Mouse (Mus musculus): ENCODE measurements at regions not wholly inside any gene's neighbourhood (a gene's known extent, or its start where the extent isn't known, plus 50 kb on each side); places are given as distances from the start of the nearest gene placed in this dataset.

DNA sequence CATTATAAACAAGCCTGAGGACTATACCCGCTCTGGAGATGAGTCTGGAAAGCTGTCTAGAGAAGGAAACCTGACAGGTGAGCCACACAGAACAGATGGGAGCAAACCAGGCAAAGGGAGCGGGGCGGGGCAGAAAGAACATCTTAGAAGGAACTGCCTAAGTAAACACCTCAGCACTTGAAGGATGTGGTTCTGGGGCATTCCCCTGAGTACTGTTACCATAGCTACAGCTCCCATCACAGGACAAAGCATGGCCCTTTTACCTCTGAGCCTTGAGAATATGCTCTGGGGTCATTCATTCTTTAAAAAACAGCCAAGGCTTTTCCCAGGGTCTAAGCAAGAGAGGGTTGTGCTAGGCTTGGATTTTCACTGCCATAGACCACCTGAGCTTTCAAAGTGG is 127.6 kb downstream of the Rpap3 start:
- H3K4me2 ChIP-seq (ENCODE audit: low read depth) = no peak overlapping the region
- ATAC-seq (ENCODE audit: insufficient read depth) (no peak), DNase-seq (ENCODE audit: low read depth in 3 of 3, low spot score in 3 of 3) (no peak)
- H3K27ac ChIP-seq = no peak overlapping the region
- H3K4me3 ChIP-seq (ENCODE audit: insufficient read depth in 1 of 2, low read depth in 2 of 2, low read length in 2 of 2) = no peak overlapping the region
- 64% methylated on average over 3 of the region's 3 CpGs for WGBS (ENCODE audit: insufficient replicate concordance)
- no peaks in the 10 kb centered on the region for H3K27me3 ChIP-seq (ENCODE audit: control insufficient read depth, insufficient read depth, low read length)
- H3K9ac ChIP-seq (replicated peaks) = no peak overlapping the region
- TF ChIP-seq CTCF (IDR thresholded peaks at IDR 0.05; ENCODE audit: low read depth) (no peak), EP300 (IDR thresholded peaks at IDR 0.05; ENCODE audit: low read depth) (no peak)
- peaks cover 0 to 5% of the 10 kb centered on the region in 2 experiments; a peak in 2 of 4 replicates for H3K4me1 ChIP-seq (replicated peaks; ENCODE audit: control insufficient read depth in 2 of 2, insufficient read depth in 2 of 2, low read length in 1 of 2)
- no peaks in the 10 kb centered on the region for H3K36me3 ChIP-seq (replicated peaks; ENCODE audit: control insufficient read depth, insufficient read depth, low read depth)
- H3K9me3 ChIP-seq (ENCODE audit: control insufficient read depth, low read length) = no peaks in the 10 kb centered on the region

- H3K4me1 ChIP-seq (replicated peaks; ENCODE audit: control insufficient read depth in 2 of 2, insufficient read depth in 2 of 2, low read length in 1 of 2) = peaks cover 0 to 5% of the 10 kb centered on the region in 2 experiments; a peak in 2 of 4 replicates
- 55% methylated on average over 8 of the region's 8 CpGs for WGBS (ENCODE audit: insufficient replicate concordance)
- no peak overlapping the region for H3K4me2 ChIP-seq (ENCODE audit: low read depth)
- H3K9me3 ChIP-seq (ENCODE audit: control insufficient read depth, low read length) = no peaks in the 10 kb centered on the region
- no peaks in the 10 kb centered on the region for H3K36me3 ChIP-seq (replicated peaks; ENCODE audit: control insufficient read depth, insufficient read depth, low read depth)
- H3K27ac ChIP-seq = no peak overlapping the region
- no peak overlapping the region for H3K4me3 ChIP-seq (ENCODE audit: insufficient read depth in 1 of 2, low read depth in 2 of 2, low read length in 2 of 2)
- DNase-seq (ENCODE audit: low read depth in 3 of 3, low spot score in 3 of 3) (no peak), ATAC-seq (ENCODE audit: insufficient read depth) (no peak)
- no peaks in the 10 kb centered on the region for H3K27me3 ChIP-seq (ENCODE audit: control insufficient read depth, insufficient read depth, low read length)
- no peak for TF ChIP-seq EP300 (IDR thresholded peaks at IDR 0.05; ENCODE audit: low read depth)
- TF ChIP-seq CTCF (IDR thresholded peaks at IDR 0.05; ENCODE audit: low read depth) = no peak
- no peak overlapping the region for H3K9ac ChIP-seq (replicated peaks)
Observed at GRCm38 (mm10) chr15:97577196-97577595, 128.4 kb downstream of the Rpap3 start.

- WGBS (ENCODE audit: insufficient replicate concordance) = 55% methylated on average over 8 of the region's 8 CpGs
- no peak for ATAC-seq (ENCODE audit: insufficient read depth)
- H3K27me3 ChIP-seq (ENCODE audit: control insufficient read depth, insufficient read depth, low read length) = no peaks in the 10 kb centered on the region
Observed at GRCm38 (mm10) chr15:97572639-97573038, 133.0 kb downstream of the Rpap3 start.

DNA sequence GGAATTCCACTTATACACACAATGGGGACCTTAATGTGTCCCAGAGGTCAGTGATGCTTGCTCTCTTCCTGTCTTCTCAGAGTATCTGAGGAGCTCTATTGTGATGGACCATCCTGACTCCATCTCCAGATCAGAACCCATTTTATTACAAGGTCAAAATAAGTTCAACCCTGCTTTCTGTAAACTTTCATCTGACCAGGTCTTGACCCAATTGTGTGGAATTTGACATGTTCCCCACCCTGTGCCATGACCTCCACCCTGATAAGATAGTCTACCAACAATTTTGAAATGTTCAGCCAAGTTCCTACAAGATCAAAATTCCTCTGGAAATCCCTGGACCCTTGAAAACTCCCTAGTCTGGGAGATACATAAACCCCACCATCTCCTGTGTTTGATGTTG is 133.7 kb downstream of the Rpap3 start:
- no peak overlapping the region for H3K4me2 ChIP-seq (ENCODE audit: low read depth)
- H3K9me3 ChIP-seq (ENCODE audit: control insufficient read depth, low read length) = no peaks in the 10 kb centered on the region
- ATAC-seq (ENCODE audit: insufficient read depth) (no peak), DNase-seq (ENCODE audit: low read depth in 3 of 3, low spot score in 3 of 3) (no peak)
- no peak for TF ChIP-seq EP300 (IDR thresholded peaks at IDR 0.05; ENCODE audit: low read depth)
- no peak for TF ChIP-seq CTCF (IDR thresholded peaks at IDR 0.05; ENCODE audit: low read depth)
- H3K4me3 ChIP-seq (ENCODE audit: insufficient read depth in 1 of 2, low read depth in 2 of 2, low read length in 2 of 2) = no peak overlapping the region
- H3K9ac ChIP-seq (replicated peaks) = no peak overlapping the region
- H3K4me1 ChIP-seq (replicated peaks; ENCODE audit: control insufficient read depth in 2 of 2, insufficient read depth in 2 of 2, low read length in 1 of 2) = no peaks in the 10 kb centered on the region
- H3K27ac ChIP-seq = no peak overlapping the region
- no peaks in the 10 kb centered on the region for H3K36me3 ChIP-seq (replicated peaks; ENCODE audit: control insufficient read depth, insufficient read depth, low read depth)
- H3K27me3 ChIP-seq (ENCODE audit: control insufficient read depth, insufficient read depth, low read length) = no peaks in the 10 kb centered on the region

More at GRCm38 (mm10) chr15:97572639-97573038, 133.0 kb downstream of the Rpap3 start:
- Histone ChIP-seq H3K4me1 (replicated peaks; ENCODE audit: control insufficient read depth in 2 of 2, insufficient read depth in 2 of 2, low read length in 1 of 2) (no peaks in the 10 kb centered on the region), H3K36me3 (replicated peaks; ENCODE audit: control insufficient read depth, insufficient read depth, low read depth) (no peaks in the 10 kb centered on the region), H3K9ac (replicated peaks) (no peak overlapping the region), H3K4me3 (ENCODE audit: insufficient read depth in 1 of 2, low read depth in 2 of 2, low read length in 2 of 2) (no peak overlapping the region), H3K27ac (no peak overlapping the region), H3K4me2 (ENCODE audit: low read depth) (no peak overlapping the region), H3K9me3 (ENCODE audit: control insufficient read depth, low read length) (no peaks in the 10 kb centered on the region)
- no peak for DNase-seq (ENCODE audit: low read depth in 3 of 3, low spot score in 3 of 3)
- TF ChIP-seq CTCF (IDR thresholded peaks at IDR 0.05; ENCODE audit: low read depth) (no peak), EP300 (IDR thresholded peaks at IDR 0.05; ENCODE audit: low read depth) (no peak)

DNA sequence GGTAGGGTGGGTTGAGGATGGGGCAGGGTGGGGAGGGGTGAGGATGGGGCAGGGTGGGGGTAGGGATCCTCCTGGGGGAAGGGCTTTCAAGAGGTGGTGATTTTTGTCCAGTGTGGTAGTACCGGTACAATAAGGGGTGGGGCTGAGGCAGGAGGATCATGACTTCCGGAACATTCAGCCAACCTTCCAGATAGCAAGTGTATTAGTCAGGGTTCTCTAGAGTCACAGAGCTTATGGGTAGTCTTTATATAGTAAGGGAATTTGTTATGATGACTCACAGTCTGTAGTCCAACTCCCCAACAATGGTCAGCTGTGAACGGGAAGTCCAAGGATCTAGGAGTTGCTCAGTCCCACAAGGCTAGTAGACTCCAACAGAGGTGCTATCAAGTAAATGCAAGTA is 145.5 kb downstream of the Rpap3 start:
- no peak overlapping the region for H3K4me2 ChIP-seq (ENCODE audit: low read depth)
- no peaks in the 10 kb centered on the region for H3K4me1 ChIP-seq (replicated peaks; ENCODE audit: control insufficient read depth in 2 of 2, insufficient read depth in 2 of 2, low read length in 1 of 2)
- H3K9ac ChIP-seq (replicated peaks) = no peak overlapping the region
- no peaks in the 10 kb centered on the region for H3K27me3 ChIP-seq (ENCODE audit: control insufficient read depth, insufficient read depth, low read length)
- H3K4me3 ChIP-seq (ENCODE audit: insufficient read depth in 1 of 2, low read depth in 2 of 2, low read length in 2 of 2) = no peak overlapping the region
- no peak overlapping the region for H3K27ac ChIP-seq
- no peaks in the 10 kb centered on the region for H3K36me3 ChIP-seq (replicated peaks; ENCODE audit: control insufficient read depth, insufficient read depth, low read depth)
- DNase-seq (ENCODE audit: low read depth in 3 of 3, low spot score in 3 of 3) (no peak), ATAC-seq (ENCODE audit: insufficient read depth) (no peak)
- WGBS (ENCODE audit: insufficient replicate concordance) = 80% methylated on average over 3 of the region's 3 CpGs
- TF ChIP-seq CTCF (IDR thresholded peaks at IDR 0.05; ENCODE audit: low read depth) = no peak
- no peak for TF ChIP-seq EP300 (IDR thresholded peaks at IDR 0.05; ENCODE audit: low read depth)
- H3K9me3 ChIP-seq (ENCODE audit: control insufficient read depth, low read length) = no peaks in the 10 kb centered on the region; the same call in 1 of the 2 replicates

Data from liver, embryonic 14.5 days (tissue).